Mouse (Mus musculus): ENCODE data around the gene Atp6v0b. TPM values are rescaled to one million over a fixed set of nuclear protein-coding genes. Genes with fewer than 3 reads are reported as not detected.

The Atp6v0b gene
- polyA plus RNA-seq, 1 experiment from 2014 or later: 333 TPM

DNA sequence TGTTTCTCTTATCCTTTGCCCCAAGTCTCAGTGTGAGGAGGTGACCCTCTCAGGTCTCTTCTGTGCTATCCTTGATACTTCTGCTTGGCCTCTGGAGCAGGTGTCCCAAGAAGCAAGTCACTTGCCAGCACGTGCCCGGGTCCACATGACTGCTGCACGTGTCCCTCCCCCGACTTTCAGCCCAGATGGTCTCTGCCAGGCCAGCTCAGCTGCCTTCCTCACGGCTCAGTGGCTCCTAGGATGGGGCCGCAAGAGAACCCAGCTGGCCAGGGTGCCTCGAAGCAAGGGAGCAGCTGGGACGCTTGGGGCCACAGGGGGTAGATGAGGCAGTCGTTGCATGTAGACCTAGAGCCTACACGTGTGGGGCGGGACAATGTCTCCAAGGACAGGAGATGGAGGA, 41.8 kb downstream of the Atp6v0b start:
- H3K27ac ChIP-seq: no peak overlapping the region
- no peaks in the 10 kb centered on the region for H3K27me3 ChIP-seq
- peaks cover 20% of the 10 kb centered on the region for H3K4me1 ChIP-seq
- no peaks in the 10 kb centered on the region for H3K36me3 ChIP-seq (ENCODE audit: poor library complexity, severe bottlenecking)
- no peaks in the 10 kb centered on the region for H3K9me3 ChIP-seq (replicated peaks)
- H3K9ac ChIP-seq: no peak overlapping the region
- ATAC-seq: no peak
- WGBS: 84% methylated on average over 11 of the region's 11 CpGs
- no peak overlapping the region for H3K4me2 ChIP-seq
- no peak overlapping the region for H3K4me3 ChIP-seq

GRCm38 (mm10) chr4:117844467-117844866, 42.7 kb downstream of the Atp6v0b start:
- no peak overlapping the region for H3K4me3 ChIP-seq
- 93% methylated on average over 5 of the region's 5 CpGs for WGBS

GRCm38 (mm10) chr4:117843101-117843500, 44.0 kb downstream of the Atp6v0b start:
- no peak overlapping the region; the same call in 1 of the 2 replicates for H3K9ac ChIP-seq
- no peaks in the 10 kb centered on the region for H3K9me3 ChIP-seq (replicated peaks)
- no peak for ATAC-seq
- H3K36me3 ChIP-seq (ENCODE audit: poor library complexity, severe bottlenecking): no peaks in the 10 kb centered on the region
- no peak overlapping the region for H3K4me2 ChIP-seq
- H3K27me3 ChIP-seq: no peaks in the 10 kb centered on the region
- whole genome bisulfite sequencing: 83% methylated on average over 5 of the region's 5 CpGs
- H3K4me3 ChIP-seq: no peak overlapping the region
- H3K27ac ChIP-seq: no peak overlapping the region
- H3K4me1 ChIP-seq: peaks cover 5% of the 10 kb centered on the region

More at GRCm38 (mm10) chr4:117844467-117844866, 42.7 kb downstream of the Atp6v0b start:
- no peak overlapping the region for H3K27ac ChIP-seq
- no peak overlapping the region for H3K4me2 ChIP-seq
- no peak overlapping the region for H3K9ac ChIP-seq
- no peaks in the 10 kb centered on the region for H3K9me3 ChIP-seq (replicated peaks)
- H3K4me1 ChIP-seq: peaks cover 12% of the 10 kb centered on the region
- H3K27me3 ChIP-seq: no peaks in the 10 kb centered on the region
- ATAC-seq: no peak
- no peaks in the 10 kb centered on the region for H3K36me3 ChIP-seq (ENCODE audit: poor library complexity, severe bottlenecking)

DNA sequence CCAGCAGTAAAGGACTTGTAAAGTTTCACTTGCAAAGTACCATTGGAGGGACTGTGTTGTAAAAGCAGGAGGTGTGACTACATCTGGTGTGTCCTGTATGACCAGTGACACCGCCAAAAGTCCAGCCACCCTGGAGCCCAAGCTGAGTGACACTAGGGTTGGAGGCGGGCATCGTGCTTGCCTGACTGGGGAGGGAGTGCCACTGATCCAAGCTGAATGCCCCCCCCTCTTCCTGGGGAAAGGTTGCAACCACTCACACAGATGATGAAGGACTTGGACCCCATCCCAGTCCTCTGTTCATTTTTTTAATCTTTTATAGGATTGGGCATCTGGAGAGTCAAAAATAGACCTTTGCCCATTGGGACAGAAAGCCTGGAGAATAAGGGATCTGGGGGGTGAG, 45.6 kb downstream of the Atp6v0b start:
- Histone ChIP-seq H3K27me3 (no peaks in the 10 kb centered on the region), H3K27ac (no peak overlapping the region), H3K9me3 (replicated peaks) (no peaks in the 10 kb centered on the region), H3K4me2 (no peak overlapping the region), H3K4me1 (no peaks in the 10 kb centered on the region; the same call in 1 of the 2 replicates), H3K4me3 (no peak overlapping the region), H3K36me3 (ENCODE audit: poor library complexity, severe bottlenecking) (no peaks in the 10 kb centered on the region), H3K9ac (no peak overlapping the region)
- WGBS: 89% methylated on average over 3 of the region's 3 CpGs
- ATAC-seq: no peak

GRCm38 (mm10) chr4:117840821-117841220, 46.3 kb downstream of the Atp6v0b start:
- no peak for ATAC-seq
- no peak overlapping the region for H3K4me3 ChIP-seq
- H3K27me3 ChIP-seq: no peaks in the 10 kb centered on the region
- H3K9me3 ChIP-seq (replicated peaks): no peaks in the 10 kb centered on the region
- no peak overlapping the region for H3K27ac ChIP-seq
- H3K4me2 ChIP-seq: no peak overlapping the region
- WGBS: 95% methylated on average over 5 of the region's 5 CpGs
- no peak overlapping the region for H3K9ac ChIP-seq
- no peaks in the 10 kb centered on the region for H3K36me3 ChIP-seq (ENCODE audit: poor library complexity, severe bottlenecking)
- no peaks in the 10 kb centered on the region for H3K4me1 ChIP-seq

- ATAC-seq: no peak
- 86% methylated on average over 6 of the region's 6 CpGs for WGBS
These were observed 47.8 kb downstream of the Atp6v0b start for GRCm38 (mm10) chr4:117839366-117839765.

DNA sequence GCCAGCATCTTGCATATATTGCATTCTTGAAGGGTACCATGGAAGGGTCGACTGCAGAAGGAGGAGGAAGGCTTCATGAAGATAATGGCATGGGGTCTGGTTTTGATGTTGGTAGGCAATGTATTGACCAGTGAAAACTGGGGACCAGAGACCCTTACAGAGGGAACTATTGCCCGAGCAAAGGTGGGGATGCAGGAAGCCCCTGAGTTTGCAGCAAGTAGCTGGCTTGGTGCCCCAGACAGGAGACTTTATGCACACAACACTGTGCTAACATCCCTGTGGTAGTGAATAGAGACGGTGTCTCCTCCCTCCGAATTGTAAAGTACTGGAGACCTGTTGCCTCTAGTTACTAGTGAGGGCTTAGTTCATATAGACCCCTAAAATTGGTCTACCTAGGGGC, 49.9 kb downstream of the Atp6v0b start:
- H3K36me3 ChIP-seq (ENCODE audit: poor library complexity, severe bottlenecking): no peaks in the 10 kb centered on the region
- WGBS: 70% methylated on average over 4 of the region's 4 CpGs
- H3K4me2 ChIP-seq: no peak overlapping the region
- H3K9me3 ChIP-seq (replicated peaks): no peaks in the 10 kb centered on the region
- no peaks in the 10 kb centered on the region for H3K27me3 ChIP-seq
- ATAC-seq: no peak
- H3K9ac ChIP-seq: no peak overlapping the region
- no peak overlapping the region for H3K4me3 ChIP-seq
- no peak overlapping the region for H3K27ac ChIP-seq
- H3K4me1 ChIP-seq: peaks cover 8% of the 10 kb centered on the region

More at GRCm38 (mm10) chr4:117839366-117839765, 47.8 kb downstream of the Atp6v0b start:
- Histone ChIP-seq H3K36me3 (ENCODE audit: poor library complexity, severe bottlenecking) (no peaks in the 10 kb centered on the region), H3K4me3 (no peak overlapping the region), H3K27me3 (no peaks in the 10 kb centered on the region), H3K9ac (no peak overlapping the region), H3K4me1 (peaks cover 5% of the 10 kb centered on the region), H3K9me3 (replicated peaks) (no peaks in the 10 kb centered on the region), H3K27ac (no peak overlapping the region), H3K4me2 (no peak overlapping the region)

DNA sequence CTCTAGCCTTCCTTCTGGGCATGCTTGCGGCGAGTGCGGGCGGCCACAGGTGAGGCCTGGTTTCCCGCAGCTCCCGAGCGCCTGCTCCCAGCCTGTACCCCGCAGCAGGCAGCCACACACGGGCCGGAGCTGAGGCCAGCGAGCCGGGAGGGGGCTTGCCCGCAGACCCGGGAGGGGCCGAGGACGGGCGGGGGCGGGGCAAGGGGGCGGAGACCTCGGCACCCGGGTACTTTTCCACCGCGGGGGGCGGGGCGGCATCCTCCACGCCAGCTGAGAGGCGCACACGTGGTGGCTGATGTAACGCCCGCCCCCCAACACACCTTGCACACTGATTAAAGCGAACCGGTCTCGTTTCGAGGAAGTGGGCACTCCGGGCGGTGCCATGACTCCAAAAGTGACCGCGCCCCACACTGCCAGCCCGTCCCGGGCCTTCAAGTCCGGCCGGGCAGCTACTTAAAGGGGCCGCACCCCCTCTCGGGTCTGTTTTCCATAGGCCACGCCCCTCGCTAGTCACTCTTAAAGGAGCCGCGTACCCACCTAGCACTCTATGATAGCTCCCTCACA, 50.8 kb downstream of the Atp6v0b start:
- under 1% methylated on average over 47 of the region's 48 CpGs for WGBS
- Histone ChIP-seq H3K9me3 (replicated peaks) (no peaks in the 10 kb centered on the region), H3K4me3 (peak overlapping the region; percentile 81), H3K4me2 (peak overlapping the region; percentile 97), H3K27ac (peak overlapping the region; percentile 68), H3K9ac (peak overlapping the region; percentile 85), H3K27me3 (no peaks in the 10 kb centered on the region), H3K4me1 (peaks cover 8% of the 10 kb centered on the region), H3K36me3 (ENCODE audit: poor library complexity, severe bottlenecking) (no peaks in the 10 kb centered on the region)
- peak; percentile 93 for ATAC-seq

- peak overlapping the region; percentile 68 for H3K27ac ChIP-seq
- peak overlapping the region; percentile 97 for H3K4me2 ChIP-seq
- peak; percentile 46 for ATAC-seq
- H3K4me1 ChIP-seq: peaks cover 8% of the 10 kb centered on the region
- H3K9ac ChIP-seq: peak overlapping the region; percentile 85
- H3K36me3 ChIP-seq (ENCODE audit: poor library complexity, severe bottlenecking): no peaks in the 10 kb centered on the region
- H3K4me3 ChIP-seq: peak overlapping the region; percentile 81
- 0% methylated on average over 52 of the region's 60 CpGs for whole genome bisulfite sequencing
- H3K9me3 ChIP-seq (replicated peaks): no peaks in the 10 kb centered on the region
- H3K27me3 ChIP-seq: no peaks in the 10 kb centered on the region
These were observed 51.5 kb downstream of the Atp6v0b start for GRCm38 (mm10) chr4:117835531-117836111.

DNA sequence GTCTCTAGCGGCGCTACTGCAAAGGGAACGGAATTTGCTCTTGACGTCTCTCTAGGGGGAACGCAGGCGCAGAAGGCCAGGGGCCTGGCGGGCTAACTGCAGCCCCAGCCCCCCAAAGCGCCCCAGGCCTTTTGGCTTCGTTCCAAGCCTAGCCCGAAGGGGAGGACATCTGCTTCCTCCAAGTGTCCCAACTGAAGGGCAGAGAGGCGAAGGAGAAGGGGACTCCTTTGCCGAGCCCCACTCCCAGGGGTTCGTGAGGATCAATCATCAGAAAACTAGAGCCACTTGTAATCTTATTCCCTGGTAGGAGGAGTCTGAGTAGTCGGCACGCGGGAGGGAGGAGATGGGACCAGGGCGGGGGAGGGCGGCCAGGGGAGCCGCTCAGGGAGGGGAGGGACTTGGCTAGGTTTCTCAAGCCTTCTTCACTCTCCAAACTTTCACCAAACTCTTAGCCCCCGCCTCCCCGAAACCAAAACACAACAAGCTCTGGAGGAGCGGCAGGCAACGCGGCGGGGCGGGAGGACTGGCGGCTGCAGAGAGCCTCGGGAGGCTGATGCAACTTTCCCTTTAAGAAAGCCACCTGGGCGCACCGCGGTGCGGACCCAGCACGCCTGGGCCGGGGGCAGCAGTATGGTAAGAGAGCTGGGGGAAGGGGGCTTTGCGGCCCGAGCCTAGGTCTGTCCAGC, 52.1 kb downstream of the Atp6v0b start:
- peak overlapping the region; percentile 97 for H3K4me2 ChIP-seq
- no peaks in the 10 kb centered on the region for H3K9me3 ChIP-seq (replicated peaks)
- H3K27me3 ChIP-seq: no peaks in the 10 kb centered on the region; the same call in 1 of the 2 replicates
- no peaks in the 10 kb centered on the region for H3K36me3 ChIP-seq (ENCODE audit: poor library complexity, severe bottlenecking)
- H3K4me3 ChIP-seq: peak overlapping the region; percentile 81
- WGBS: under 1% methylated on average over 35 of the region's 36 CpGs
- peak overlapping the region; percentile 68 for H3K27ac ChIP-seq
- peaks cover 9% of the 10 kb centered on the region for H3K4me1 ChIP-seq
- ATAC-seq: peak; percentile 46
- H3K9ac ChIP-seq: peak overlapping the region; percentile 85

DNA sequence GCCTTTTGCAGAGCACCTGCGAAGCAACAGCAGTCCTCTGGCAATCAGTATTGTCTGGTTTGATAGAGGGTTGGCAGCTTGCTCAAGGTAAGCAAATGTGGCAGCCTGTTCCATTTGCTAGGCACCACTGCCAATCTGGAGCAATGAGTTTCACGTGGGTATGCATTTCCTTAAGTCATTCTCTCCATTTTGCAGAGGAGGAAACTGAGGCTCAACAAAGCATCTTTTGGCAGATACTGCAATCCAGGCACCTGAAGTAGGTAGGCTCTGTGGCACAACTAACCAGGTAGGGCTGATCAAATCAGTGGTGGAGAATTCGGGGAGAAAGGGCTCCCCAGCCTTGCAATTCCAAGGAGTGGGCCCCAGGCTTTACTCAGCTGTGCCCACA, 52.7 kb downstream of the Atp6v0b start, which contains the start of gene Slc6a9:
Gene Slc6a9, plus strand, starts transcription at position 50 of the 388 bp plus-strand sequence.
- Histone ChIP-seq H3K4me2 (peak within 1 kb of the TSS; percentile 97), H3K27me3 (no peaks in the 10 kb centered on the region; the same call in 1 of the 2 replicates), H3K4me1 (peaks cover 14% of the 10 kb centered on the region), H3K27ac (peak within 1 kb of the TSS; percentile 68), H3K36me3 (ENCODE audit: poor library complexity, severe bottlenecking) (no peaks in the 10 kb centered on the region), H3K4me3 (peak within 1 kb of the TSS; percentile 81), H3K9me3 (replicated peaks) (no peaks in the 10 kb centered on the region), H3K9ac (peak within 1 kb of the TSS; percentile 85)
- WGBS: 18% methylated on average over 3 of the region's 3 CpGs
- ATAC-seq: no peak

All from forebrain, embryonic 13.5 days (tissue).